Mouse (Mus musculus): ENCODE results near the gene Hoxd13. TPM values are rescaled to one million over a fixed set of nuclear protein-coding genes. Genes with fewer than 3 reads are reported as not detected.

Hoxd13 gene
- polyA plus RNA-seq, 1 experiment from 2014 or later = not detected

DNA sequence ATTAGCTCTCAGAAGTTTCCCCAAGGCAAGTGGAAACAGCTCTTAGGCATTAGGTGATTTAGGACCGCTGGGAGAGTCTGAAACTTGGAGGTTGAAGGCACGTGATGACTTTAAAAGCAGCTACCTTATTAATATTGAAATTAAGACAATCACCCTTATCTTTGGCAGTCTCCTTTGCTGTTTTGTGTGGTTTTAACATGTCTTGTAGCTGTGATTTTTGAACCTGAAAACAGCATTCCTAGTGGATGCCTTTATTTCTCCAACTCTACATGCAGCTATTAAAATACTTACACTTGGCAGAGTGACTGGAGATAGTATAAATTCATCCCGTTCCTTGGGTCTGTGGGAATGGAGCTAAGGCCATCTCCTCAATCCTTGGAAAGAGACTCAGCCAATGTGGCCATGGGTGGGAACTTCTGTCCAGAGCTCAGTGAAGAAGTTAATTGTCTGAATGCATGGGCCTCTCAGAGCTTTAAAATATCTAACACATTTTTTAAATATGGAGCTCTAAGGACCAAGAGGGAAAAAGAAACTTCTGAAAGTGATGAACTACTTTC is 2.6 kb downstream of the Hoxd13 start:
- H3K9ac ChIP-seq (ENCODE audit: low read length) = no peak overlapping the region
- no peak overlapping the region for H3K27ac ChIP-seq (ENCODE audit: low read length)
- H3K4me1 ChIP-seq (replicated peaks; ENCODE audit: control insufficient read depth, insufficient read depth, low read length) = peaks cover 8% of the 10 kb centered on the region; the same call in 1 of the 2 replicates
- H3K4me2 ChIP-seq (ENCODE audit: low read depth, low read length) = no peak overlapping the region
- H3K36me3 ChIP-seq (ENCODE audit: control insufficient read depth, insufficient read depth, low read length) = no peaks in the 10 kb centered on the region
- peaks cover 93% of the 10 kb centered on the region for H3K27me3 ChIP-seq (ENCODE audit: control insufficient read depth, insufficient read depth, low read depth, low read length)
- 3% methylated on average over 3 of the region's 3 CpGs for WGBS
- H3K9me3 ChIP-seq (ENCODE audit: control insufficient read depth, low read length) = no peaks in the 10 kb centered on the region
- no peak overlapping the region for H3K4me3 ChIP-seq (ENCODE audit: low read length)
- ATAC-seq (ENCODE audit: low read depth) = no peak

DNA sequence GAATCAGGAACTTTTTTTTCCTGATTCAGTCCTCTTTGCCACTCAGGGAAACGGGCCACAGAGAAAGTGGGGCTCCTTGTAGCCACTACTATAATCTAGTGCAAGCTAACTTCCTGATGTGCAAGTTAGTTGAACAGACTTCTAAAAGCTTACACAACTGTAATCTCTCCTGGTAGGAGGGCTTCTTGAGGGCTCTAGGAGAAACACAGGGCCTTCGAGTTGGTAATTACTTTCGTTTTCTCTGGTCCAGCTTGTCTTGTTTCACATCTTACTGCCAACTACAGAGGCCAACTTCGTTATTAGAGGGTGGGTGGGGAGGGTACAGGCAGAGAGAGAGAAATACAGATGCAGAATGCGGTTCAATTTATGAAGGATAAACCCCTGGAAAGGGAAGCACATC is 3.7 kb downstream of the Hoxd13 start:
- 18% methylated on average over 5 of the region's 5 CpGs for WGBS
- no peak overlapping the region for H3K4me3 ChIP-seq (ENCODE audit: low read length)

GRCm38 (mm10) chr2:74672481-74673362 is 4.6 kb downstream of the Hoxd13 start:
- no peaks in the 10 kb centered on the region for H3K36me3 ChIP-seq (ENCODE audit: control insufficient read depth, insufficient read depth, low read length)
- peak; percentile 61 for ATAC-seq (ENCODE audit: low read depth)
- H3K9ac ChIP-seq (ENCODE audit: low read length) = no peak overlapping the region
- peaks cover 96% of the 10 kb centered on the region for H3K27me3 ChIP-seq (ENCODE audit: control insufficient read depth, insufficient read depth, low read depth, low read length)
- 7% methylated on average over 40 of the region's 40 CpGs for WGBS
- no peak overlapping the region for H3K27ac ChIP-seq (ENCODE audit: low read length)
- no peaks in the 10 kb centered on the region for H3K9me3 ChIP-seq (ENCODE audit: control insufficient read depth, low read length)
- H3K4me3 ChIP-seq (ENCODE audit: low read length) = peak overlapping the region; percentile 32
- H3K4me2 ChIP-seq (ENCODE audit: low read depth, low read length) = peak overlapping the region; percentile 45
- peaks cover 8% of the 10 kb centered on the region; the same call in 1 of the 2 replicates for H3K4me1 ChIP-seq (replicated peaks; ENCODE audit: control insufficient read depth, insufficient read depth, low read length)

More for the DNA sequence above, 3.7 kb downstream of the Hoxd13 start:
- Histone ChIP-seq H3K36me3 (ENCODE audit: control insufficient read depth, insufficient read depth, low read length) (no peaks in the 10 kb centered on the region), H3K4me2 (ENCODE audit: low read depth, low read length) (no peak overlapping the region), H3K27ac (ENCODE audit: low read length) (no peak overlapping the region), H3K27me3 (ENCODE audit: control insufficient read depth, insufficient read depth, low read depth, low read length) (peaks cover 95% of the 10 kb centered on the region), H3K9me3 (ENCODE audit: control insufficient read depth, low read length) (no peaks in the 10 kb centered on the region), H3K4me1 (replicated peaks; ENCODE audit: control insufficient read depth, insufficient read depth, low read length) (peaks cover 8% of the 10 kb centered on the region; the same call in 1 of the 2 replicates), H3K9ac (ENCODE audit: low read length) (no peak overlapping the region)
- ATAC-seq (ENCODE audit: low read depth) = no peak

GRCm38 (mm10) chr2:74673835-74674425 is 5.8 kb downstream of the Hoxd13 start:
- ATAC-seq (ENCODE audit: low read depth) = no peak
- 2% methylated on average over 24 of the region's 24 CpGs for WGBS

GRCm38 (mm10) chr2:74674881-74675665 is 7.0 kb downstream of the Hoxd13 start, which contains the start of gene Hoxd12:
Hoxd12 (plus strand) TSS chr2:74675013.
- WGBS = 2% methylated on average over 47 of the region's 47 CpGs
- ATAC-seq (ENCODE audit: low read depth) = no peak
- Histone ChIP-seq H3K4me3 (ENCODE audit: low read length) (no peak within 1 kb of the TSS), H3K4me1 (replicated peaks; ENCODE audit: control insufficient read depth, insufficient read depth, low read length) (no peaks in the 10 kb centered on the region), H3K36me3 (ENCODE audit: control insufficient read depth, insufficient read depth, low read length) (no peaks in the 10 kb centered on the region), H3K27ac (ENCODE audit: low read length) (no peak within 1 kb of the TSS), H3K4me2 (ENCODE audit: low read depth, low read length) (no peak within 1 kb of the TSS), H3K27me3 (ENCODE audit: control insufficient read depth, insufficient read depth, low read depth, low read length) (peaks cover 97% of the 10 kb centered on the region), H3K9ac (ENCODE audit: low read length) (no peak within 1 kb of the TSS), H3K9me3 (ENCODE audit: control insufficient read depth, low read length) (no peaks in the 10 kb centered on the region)

More at GRCm38 (mm10) chr2:74673835-74674425, 5.8 kb downstream of the Hoxd13 start:
- Histone ChIP-seq H3K4me2 (ENCODE audit: low read depth, low read length) (no peak overlapping the region), H3K27ac (ENCODE audit: low read length) (no peak overlapping the region), H3K9me3 (ENCODE audit: control insufficient read depth, low read length) (no peaks in the 10 kb centered on the region), H3K27me3 (ENCODE audit: control insufficient read depth, insufficient read depth, low read depth, low read length) (peaks cover 95% of the 10 kb centered on the region), H3K4me3 (ENCODE audit: low read length) (no peak overlapping the region), H3K4me1 (replicated peaks; ENCODE audit: control insufficient read depth, insufficient read depth, low read length) (no peaks in the 10 kb centered on the region), H3K36me3 (ENCODE audit: control insufficient read depth, insufficient read depth, low read length) (no peaks in the 10 kb centered on the region), H3K9ac (ENCODE audit: low read length) (no peak overlapping the region)

DNA sequence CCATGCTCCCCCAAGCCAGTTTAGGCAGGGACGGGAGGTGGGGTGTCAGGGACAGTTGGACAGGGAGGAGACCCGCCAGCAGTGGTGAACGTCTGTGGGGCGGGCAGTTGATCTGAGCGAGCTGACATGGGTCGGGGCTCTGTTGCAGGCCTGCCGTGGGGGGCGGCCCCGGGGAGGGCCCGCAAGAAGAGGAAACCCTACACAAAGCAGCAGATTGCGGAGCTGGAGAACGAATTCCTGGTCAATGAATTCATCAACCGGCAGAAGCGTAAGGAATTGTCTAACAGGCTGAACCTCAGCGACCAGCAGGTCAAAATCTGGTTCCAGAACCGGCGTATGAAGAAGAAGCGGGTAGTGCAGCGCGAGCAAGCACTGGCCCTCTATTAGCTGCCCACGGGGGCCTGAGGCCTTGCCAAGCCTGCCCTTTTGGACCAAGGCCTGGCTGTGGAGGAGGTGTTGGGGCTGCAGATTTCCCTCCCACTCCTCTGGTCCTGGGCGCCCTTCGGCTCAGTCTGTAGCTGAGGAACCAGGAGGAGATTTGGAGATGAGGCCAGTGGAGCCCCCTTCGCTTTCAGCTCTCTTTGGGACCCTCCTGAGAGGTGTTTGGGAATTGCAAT is 7.7 kb downstream of the Hoxd13 start:
- ATAC-seq (ENCODE audit: low read depth) = no peak
- Histone ChIP-seq H3K4me3 (ENCODE audit: low read length) (no peak overlapping the region), H3K4me2 (ENCODE audit: low read depth, low read length) (no peak overlapping the region), H3K9ac (ENCODE audit: low read length) (no peak overlapping the region), H3K27me3 (ENCODE audit: control insufficient read depth, insufficient read depth, low read depth, low read length) (peaks cover 99% of the 10 kb centered on the region), H3K4me1 (replicated peaks; ENCODE audit: control insufficient read depth, insufficient read depth, low read length) (no peaks in the 10 kb centered on the region), H3K36me3 (ENCODE audit: control insufficient read depth, insufficient read depth, low read length) (no peaks in the 10 kb centered on the region), H3K27ac (ENCODE audit: low read length) (no peak overlapping the region), H3K9me3 (ENCODE audit: control insufficient read depth, low read length) (no peaks in the 10 kb centered on the region)
- 4% methylated on average over 24 of the region's 24 CpGs for WGBS

DNA sequence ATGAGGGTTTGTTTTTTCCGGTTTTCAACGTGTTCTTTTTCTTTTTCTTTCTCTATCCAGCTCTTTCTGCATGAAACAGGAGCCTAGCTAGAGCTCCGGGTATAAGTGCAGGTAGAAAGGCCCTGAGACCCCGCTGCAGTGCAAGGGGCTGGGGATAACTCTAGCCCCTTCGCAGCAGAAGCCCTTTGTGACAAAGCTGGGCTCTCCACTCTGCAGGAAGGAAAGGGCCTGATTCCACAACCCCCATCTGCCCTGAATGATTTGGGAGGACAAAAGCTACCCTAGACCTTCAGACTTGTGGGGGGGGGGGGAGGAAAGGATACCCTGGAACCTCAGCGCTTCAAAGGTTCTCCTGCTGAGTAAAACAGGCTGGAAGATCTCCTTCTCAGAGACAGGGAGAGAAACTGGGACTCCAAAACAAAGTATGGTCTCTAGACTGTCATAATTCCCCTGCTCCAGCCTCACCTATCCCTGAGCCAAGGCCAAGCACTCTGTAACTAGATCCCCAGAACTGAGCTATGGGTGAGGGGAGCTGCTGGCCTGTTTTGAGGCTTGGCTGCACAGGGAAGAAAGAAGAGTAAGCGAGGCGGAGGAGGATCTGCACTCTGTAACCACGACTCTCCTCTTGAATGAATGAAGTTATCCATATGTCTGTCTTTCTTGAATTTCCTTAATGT is 8.4 kb downstream of the Hoxd13 start:
- Histone ChIP-seq H3K27ac (ENCODE audit: low read length) (no peak overlapping the region), H3K36me3 (ENCODE audit: control insufficient read depth, insufficient read depth, low read length) (no peaks in the 10 kb centered on the region), H3K9me3 (ENCODE audit: control insufficient read depth, low read length) (no peaks in the 10 kb centered on the region), H3K4me3 (ENCODE audit: low read length) (no peak overlapping the region), H3K9ac (ENCODE audit: low read length) (no peak overlapping the region), H3K4me1 (replicated peaks; ENCODE audit: control insufficient read depth, insufficient read depth, low read length) (no peaks in the 10 kb centered on the region), H3K27me3 (ENCODE audit: control insufficient read depth, insufficient read depth, low read depth, low read length) (peaks cover 99% of the 10 kb centered on the region), H3K4me2 (ENCODE audit: low read depth, low read length) (no peak overlapping the region)
- no peak for ATAC-seq (ENCODE audit: low read depth)
- WGBS = 4% methylated on average over 9 of the region's 9 CpGs

- Histone ChIP-seq H3K9ac (ENCODE audit: low read length) (no peak overlapping the region), H3K27me3 (ENCODE audit: control insufficient read depth, insufficient read depth, low read depth, low read length) (peaks cover 99% of the 10 kb centered on the region), H3K4me3 (ENCODE audit: low read length) (no peak overlapping the region), H3K4me1 (replicated peaks; ENCODE audit: control insufficient read depth, insufficient read depth, low read length) (peaks cover 4% of the 10 kb centered on the region; the same call in 1 of the 2 replicates), H3K27ac (ENCODE audit: low read length) (no peak overlapping the region), H3K36me3 (ENCODE audit: control insufficient read depth, insufficient read depth, low read length) (no peaks in the 10 kb centered on the region), H3K4me2 (ENCODE audit: low read depth, low read length) (no peak overlapping the region), H3K9me3 (ENCODE audit: control insufficient read depth, low read length) (no peaks in the 10 kb centered on the region)
- ATAC-seq (ENCODE audit: low read depth) = no peak
- 23% methylated on average over 2 of the region's 2 CpGs for WGBS
Measured at GRCm38 (mm10) chr2:74677106-74677505, 9.0 kb downstream of the Hoxd13 start.

Measured in lung, embryonic 16.5 days (tissue).